Mouse (Mus musculus) T-helper 17 cell (primary cell): ENCODE measurements around the gene Olfr446.

Experiments
- in situ Hi-C, 2 experiments: fragments of 300-600 bp; cut with MboI, MseI; formaldehyde crosslinking; loops; 1 replicate in 1 of 2; 2 replicates in 1 of 2; pipeline ENCODE4 v1.15.1; 2025; ENCODE audit warnings: high pct_unique_total_duplicates in 2 of 2

Gene Olfr446

DNA sequence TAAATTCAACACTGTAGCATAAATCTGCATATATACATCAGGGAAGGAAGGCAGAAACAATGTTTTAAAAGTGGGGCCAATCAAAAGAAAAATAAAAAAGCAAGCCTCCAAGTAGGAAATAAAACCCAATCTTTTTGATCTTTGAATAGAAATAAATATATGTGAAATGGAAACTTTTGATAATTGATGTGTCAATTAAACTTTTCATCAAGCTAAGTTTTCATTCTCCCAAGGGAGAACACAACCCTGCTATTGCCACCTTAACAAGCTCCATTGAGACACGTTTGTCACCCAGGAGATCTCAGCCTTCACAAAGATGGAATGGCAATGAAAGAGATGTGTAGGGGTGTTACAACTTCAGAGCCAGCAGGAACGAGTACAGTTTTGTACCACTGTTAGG, at the start of gene Olfr446:
TSS of gene Olfr446 (plus strand) at position 301 of the 400 bp plus-strand sequence.
- in situ Hi-C loops = no loop called here

DNA sequence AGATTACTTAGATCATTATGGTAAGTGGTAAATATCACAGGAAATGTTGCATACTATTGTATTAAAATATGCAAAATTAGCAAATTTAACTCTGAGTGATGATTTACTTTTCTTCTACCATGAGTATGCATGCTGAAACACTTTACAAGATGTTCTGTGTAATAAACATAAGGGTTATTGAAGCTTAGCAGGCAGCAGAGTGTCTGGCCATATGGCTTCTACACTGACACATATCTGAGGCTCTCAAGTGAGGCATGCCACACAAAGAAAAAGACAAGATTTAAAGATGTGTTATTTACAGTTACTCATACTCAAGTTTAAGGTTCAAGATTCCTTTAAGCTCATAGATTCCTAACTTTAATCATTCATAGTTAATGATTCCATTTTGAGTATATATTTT, 44.9 kb upstream of the Olfr446 start:
- in situ Hi-C loops = no loop called here

DNA sequence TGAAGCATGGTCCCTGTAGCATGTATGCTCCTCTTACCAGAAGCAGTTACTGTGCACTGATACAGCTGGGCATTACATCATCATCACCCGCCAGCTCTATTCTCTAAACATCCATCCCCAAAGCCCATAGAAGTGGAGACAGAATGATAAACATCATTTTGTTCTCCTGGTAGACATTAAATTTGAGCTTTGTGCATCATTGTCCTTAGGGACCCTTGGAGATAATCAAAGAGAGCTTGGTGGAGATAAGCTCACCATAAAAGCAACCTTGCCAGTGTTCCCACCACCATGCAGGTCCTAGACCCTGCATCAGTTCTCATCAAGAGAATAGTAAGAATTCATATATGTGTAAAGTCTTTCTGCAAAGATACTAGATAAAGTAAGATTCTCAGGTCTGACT, 31.0 kb upstream of the Olfr446 start, which contains the start of gene Olfr448:
TSS of gene Olfr448 (plus strand) at position 301 of the 400 bp plus-strand sequence.
- in situ Hi-C loops = no loop called here

DNA sequence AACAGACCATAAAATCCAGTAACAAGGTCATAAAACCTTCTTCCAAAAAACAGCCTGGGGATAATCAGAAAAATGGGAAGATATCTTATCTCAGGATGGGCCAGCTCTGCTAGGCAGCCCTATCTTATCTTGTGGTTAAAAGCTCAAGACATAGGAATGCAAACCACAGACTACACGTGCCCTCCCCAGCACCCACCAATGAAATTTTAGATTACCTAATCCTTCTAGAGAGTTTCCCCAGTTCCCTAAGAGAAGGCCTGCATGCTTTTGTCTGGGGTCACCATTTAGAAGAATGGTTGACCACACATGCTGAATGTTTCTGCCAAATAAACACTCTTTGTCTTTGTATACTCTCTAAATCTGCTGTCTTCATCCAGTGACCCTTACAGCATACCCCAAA, 20.8 kb upstream of the Olfr446 start:
- in situ Hi-C loops = no loop called here

DNA sequence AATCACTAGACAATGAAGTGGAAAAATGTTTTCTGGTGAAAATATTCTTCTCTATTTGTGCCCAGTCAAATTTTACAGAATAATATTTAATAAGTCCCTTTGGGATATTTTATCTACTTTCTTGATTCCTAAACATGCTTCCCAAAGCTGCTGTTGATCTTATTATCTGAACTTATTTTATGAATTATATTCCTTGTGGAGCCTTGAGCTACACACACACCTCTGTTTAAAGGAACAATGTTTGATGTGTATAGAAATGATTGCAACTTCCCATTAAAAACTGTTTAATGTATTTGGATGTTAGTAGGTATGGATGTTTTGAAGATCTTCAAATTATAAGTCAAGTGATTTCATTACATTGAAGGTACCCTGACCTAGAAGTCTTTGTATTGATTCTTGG, 12.6 kb upstream of the Olfr446 start, which contains the start of gene Olfr447:
TSS of gene Olfr447 (plus strand) at position 301 of the 400 bp plus-strand sequence.
- in situ Hi-C loops = no loop called here

DNA sequence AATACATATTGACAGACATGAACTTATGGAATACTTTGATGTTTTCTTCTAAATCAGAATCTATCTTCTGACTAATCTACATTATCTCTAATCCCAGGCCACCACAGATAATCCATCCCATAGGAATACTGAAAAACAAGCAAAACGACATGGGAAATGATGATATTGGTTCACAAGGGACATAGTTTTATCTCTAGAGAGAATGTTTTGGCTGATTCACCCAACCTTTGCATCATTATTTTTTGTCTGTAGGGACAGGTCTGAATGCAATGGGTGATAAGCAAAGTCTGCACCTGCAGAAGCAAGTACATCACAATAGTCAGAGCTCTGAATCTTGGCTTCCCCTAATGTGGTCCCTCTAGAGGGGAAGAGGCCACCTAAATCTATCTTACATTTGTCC, 27.6 kb downstream of the Olfr446 start, which contains the start of gene Olfr444:
TSS of gene Olfr444 (plus strand) at position 301 of the 400 bp plus-strand sequence.
- in situ Hi-C loops = no loop called here

DNA sequence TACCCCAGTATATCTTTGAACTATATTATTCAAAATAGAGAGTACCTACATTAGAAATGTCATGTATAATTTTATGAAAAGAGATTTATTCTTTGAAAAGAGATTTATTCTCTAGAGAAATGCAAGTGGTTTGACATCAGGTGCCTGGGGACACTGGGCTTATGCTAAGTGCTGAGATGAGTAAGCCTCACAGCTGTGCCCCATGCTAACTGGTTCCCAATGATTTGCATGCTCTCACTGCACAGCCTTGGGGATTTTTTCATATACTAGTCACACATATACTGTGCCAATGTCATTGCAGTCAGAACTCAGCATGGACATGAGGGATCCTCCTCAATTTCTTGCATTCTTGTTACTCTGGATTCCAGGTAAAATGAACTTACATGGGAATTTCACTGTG, 59.2 kb downstream of the Olfr446 start:
- in situ Hi-C loops = no loop called here
